Mouse (Mus musculus) lung, embryonic 14.5 days (tissue): Measurements from ENCODE around the gene Sspo. TPM values are rescaled to one million over a fixed set of nuclear protein-coding genes. Genes with fewer than 3 reads are reported as not detected.

Experiments used
- ATAC-seq: fragments of 200-750 bp; cut with Nextera tagmentation; 2 replicates; pipeline ENCODE4 v1.8.0; 2017; ENCODE audit warnings: mild to moderate bottlenecking, moderate TSS enrichment, moderate library complexity; ENCODE audit not compliant: insufficient read depth
- DNase-seq: peaks from one replicate; pipeline ENCODE4 v3.0.0-alpha.2; 2015
- H3K27ac ChIP-seq: fragments of 300-500 bp; sonication (generic); 2 replicates; pipeline ENCODE4 v1.5.1; 2014; ENCODE audit warnings: low read depth, mild to moderate bottlenecking, moderate library complexity
- H3K27me3 ChIP-seq: fragments of 300-500 bp; sonication (generic); 2 replicates; pipeline ENCODE4 v1.6.1; 2014; ENCODE audit warnings: low read length, control low read depth; ENCODE audit not compliant: insufficient read depth
- H3K36me3 ChIP-seq: fragments of 300-500 bp; sonication (generic); 2 replicates; pipeline ENCODE4 v1.6.1; 2014; ENCODE audit warnings: control low read depth; ENCODE audit not compliant: insufficient read depth
- H3K4me1 ChIP-seq: fragments of 300-500 bp; sonication (generic); 2 replicates; pipeline ENCODE4 v1.6.1; 2014; ENCODE audit warnings: antibody characterized with exemption, control low read depth; ENCODE audit not compliant: insufficient read depth
- H3K4me2 ChIP-seq: fragments of 300-500 bp; sonication (generic); 2 replicates; pipeline ENCODE4 v1.6.1; 2014; ENCODE audit warnings: mild to moderate bottlenecking
- H3K4me3 ChIP-seq: fragments of 300-500 bp; sonication (generic); 2 replicates; pipeline ENCODE4 v1.5.1; 2014; ENCODE audit warnings: low read depth, low read length
- H3K9ac ChIP-seq: fragments of 300-500 bp; sonication (generic); 2 replicates; pipeline ENCODE4 v1.6.1; 2014
- H3K9me3 ChIP-seq: fragments of 300-500 bp; sonication (generic); 2 replicates; pipeline ENCODE4 v1.6.1; 2016; ENCODE audit warnings: low read depth, low read length, control low read depth
- CTCF ChIP-seq: IDR thresholded peaks from 2 replicates; pipeline ENCODE4 v1.5.1; 2016; ENCODE audit warnings: antibody characterized with exemption, low read depth
- WGBS: fragments of 180-500 bp; shearing (Covaris S2); extraction: QIAGEN DNeasy Blood & Tissue Kit; methylation state at CpG from one replicate; pipeline ENCODE4 v1.1.7; 2014; 5-methylcytosine and 5-hydroxymethylcytosine counted together
- polyA plus RNA-seq: library from polyadenylated mRNA; unstranded; fragments of >200 nt; fragmentation: Nextera tagmentation; extraction: Ambion mirVana; gene quantifications from 2 replicates; pipeline ENCODE4 v1.2.1, GENCODE M21; 2014

The Sspo gene
- polyA plus RNA-seq, 1 experiment from 2014 or later, result 0.11 TPM

GRCm38 (mm10) chr6:48489741-48490140 is 41.7 kb downstream of the Sspo start:
- 95% methylated on average over 3 of the region's 3 CpGs for WGBS
- no peak for ATAC-seq
- Histone ChIP-seq H3K36me3 (no peaks in the 10 kb centered on the region), H3K9ac (no peak overlapping the region), H3K4me3 (no peak overlapping the region), H3K27ac (no peak overlapping the region), H3K9me3 (no peaks in the 10 kb centered on the region), H3K4me1 (no peaks in the 10 kb centered on the region), H3K4me2 (no peak overlapping the region), H3K27me3 (0 out of 2 replicates have a peak, but pooled peaks cover 3% of the 10 kb centered on the region)
- TF ChIP-seq CTCF, result no peak
- no peak for DNase-seq

- Histone ChIP-seq H3K4me1 (no peaks in the 10 kb centered on the region), H3K4me3 (no peak overlapping the region), H3K36me3 (no peaks in the 10 kb centered on the region), H3K27ac (no peak overlapping the region), H3K4me2 (no peak overlapping the region), H3K9me3 (no peaks in the 10 kb centered on the region), H3K27me3 (0 out of 2 replicates have a peak, but pooled peaks cover 3% of the 10 kb centered on the region), H3K9ac (no peak overlapping the region)
- ATAC-seq (no peak), DNase-seq (no peak)
- TF ChIP-seq CTCF, result no peak
- 54% methylated on average over 9 of the region's 9 CpGs for WGBS
These were observed 43.3 kb downstream of the Sspo start for GRCm38 (mm10) chr6:48491361-48491760.

GRCm38 (mm10) chr6:48493136-48493730 is 45.2 kb downstream of the Sspo start:
- no peak for ATAC-seq
- H3K4me3 ChIP-seq, result no peak overlapping the region
- no peak for TF ChIP-seq CTCF
- 25% methylated on average over 8 of the region's 8 CpGs for WGBS
- H3K9ac ChIP-seq, result no peak overlapping the region
- H3K27me3 ChIP-seq, result 0 out of 2 replicates have a peak, but pooled peaks cover 3% of the 10 kb centered on the region
- no peak for DNase-seq
- no peaks in the 10 kb centered on the region for H3K36me3 ChIP-seq
- no peak overlapping the region for H3K27ac ChIP-seq
- H3K4me2 ChIP-seq, result no peak overlapping the region
- no peaks in the 10 kb centered on the region for H3K9me3 ChIP-seq
- H3K4me1 ChIP-seq, result no peaks in the 10 kb centered on the region

- TF ChIP-seq CTCF, result no peak
- Histone ChIP-seq H3K36me3 (no peaks in the 10 kb centered on the region), H3K27me3 (no peaks in the 10 kb centered on the region), H3K4me1 (no peaks in the 10 kb centered on the region), H3K4me3 (no peak overlapping the region), H3K27ac (no peak overlapping the region), H3K4me2 (no peak overlapping the region), H3K9me3 (no peaks in the 10 kb centered on the region), H3K9ac (no peak overlapping the region)
- ATAC-seq (no peak), DNase-seq (no peak)
- WGBS, result 85% methylated on average over 4 of the region's 4 CpGs
These were observed 49.5 kb downstream of the Sspo start for GRCm38 (mm10) chr6:48497521-48497920.

GRCm38 (mm10) chr6:48503847-48504240 is 55.8 kb downstream of the Sspo start:
- no peak for TF ChIP-seq CTCF
- no peaks in the 10 kb centered on the region for H3K27me3 ChIP-seq
- 2% methylated on average over 2 of the region's 2 CpGs for WGBS
- no peaks in the 10 kb centered on the region for H3K9me3 ChIP-seq
- ATAC-seq, result peak; percentile 50
- peak overlapping the region; percentile 86 for H3K4me2 ChIP-seq
- no peak overlapping the region for H3K27ac ChIP-seq
- no peak for DNase-seq
- peak overlapping the region; percentile 47 for H3K4me3 ChIP-seq
- H3K9ac ChIP-seq, result no peak overlapping the region
- H3K36me3 ChIP-seq, result peaks cover 6% of the 10 kb centered on the region; the same call in 1 of the 2 replicates
- H3K4me1 ChIP-seq, result 0 out of 2 replicates have a peak, but pooled peaks cover 5% of the 10 kb centered on the region

- Histone ChIP-seq H3K9ac (peak overlapping the region; percentile 58), H3K27me3 (no peaks in the 10 kb centered on the region), H3K4me3 (peak overlapping the region; percentile 47), H3K9me3 (no peaks in the 10 kb centered on the region), H3K27ac (peak overlapping the region; percentile 1; the same call in 1 of the 2 replicates), H3K4me1 (0 out of 2 replicates have a peak, but pooled peaks cover 5% of the 10 kb centered on the region), H3K4me2 (peak overlapping the region; percentile 86), H3K36me3 (peaks cover 10% of the 10 kb centered on the region; the same call in 1 of the 2 replicates)
- ATAC-seq (peak; percentile 96), DNase-seq (peak; percentile 92)
- TF ChIP-seq CTCF, result peak; percentile 21; the same call in 1 of the 2 replicates
- under 1% methylated on average over 26 of the region's 26 CpGs for WGBS
These were observed 56.3 kb downstream of the Sspo start for GRCm38 (mm10) chr6:48504241-48504854.

GRCm38 (mm10) chr6:48508087-48508486 is 60.1 kb downstream of the Sspo start:
- peaks cover 25% of the 10 kb centered on the region for H3K36me3 ChIP-seq
- ATAC-seq (no peak), DNase-seq (no peak)
- no peak overlapping the region for H3K4me3 ChIP-seq
- no peaks in the 10 kb centered on the region for H3K27me3 ChIP-seq
- TF ChIP-seq CTCF, result no peak
- no peak overlapping the region for H3K9ac ChIP-seq
- 0 out of 2 replicates have a peak, but pooled peaks cover 5% of the 10 kb centered on the region for H3K4me1 ChIP-seq
- H3K4me2 ChIP-seq, result no peak overlapping the region
- WGBS, result 52% methylated on average over 4 of the region's 4 CpGs
- H3K9me3 ChIP-seq, result no peaks in the 10 kb centered on the region
- H3K27ac ChIP-seq, result no peak overlapping the region
